Mouse (Mus musculus): ENCODE measurements around the gene Alg12.

DNA sequence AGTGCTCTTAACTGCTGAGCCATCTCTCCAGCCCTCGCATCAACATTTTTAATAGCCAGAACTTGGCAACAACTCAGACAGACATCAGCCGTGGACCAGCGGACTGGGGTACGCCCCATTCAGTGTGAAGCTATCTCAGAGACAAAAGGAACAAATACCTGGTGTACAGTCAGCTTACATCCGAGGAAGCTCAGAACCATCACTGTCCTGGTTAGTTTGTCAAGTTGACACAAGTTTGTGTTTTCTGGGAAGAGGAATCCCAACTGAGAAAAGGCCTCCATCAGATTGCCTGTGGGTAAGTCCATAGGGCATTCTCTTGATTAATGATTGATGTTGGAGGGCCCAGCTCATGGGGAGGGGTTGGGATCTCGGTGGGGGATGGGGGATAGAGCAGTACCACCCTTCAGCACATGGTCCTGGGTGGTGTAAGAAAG, 18.2 kb downstream of the Alg12 start:
- TF ChIP-seq CTCF (IDR thresholded peaks at IDR 0.05; ENCODE audit: control insufficient read depth, insufficient read depth, low read length) (no peak), POLR2A (IDR thresholded peaks at IDR 0.05; ENCODE audit: borderline replicate concordance, control insufficient read depth, low read depth, low read length) (no peak)
